Comparison of ENCODE assay signal across 8 mouse cellular contexts in genomic region chr13:54303071-54303924, GRCm38 (mm10).
DNase-seq lines count a peak whose midpoint lies in the region; ATAC-seq and TF ChIP-seq lines count a peak whose summit lies in the region.

No protein-coding gene starts in this region.

- peak; percentile 73 to 82 for DNase-seq in heart, postnatal 14 days
- peak; percentile 66 for DNase-seq in large intestine, adult 2 months (ENCODE audit: low read depth, low spot score)
- peak; percentile 56 for DNase-seq in liver, postnatal 0 days
- peak; percentile 79 for DNase-seq in ovary, adult 18-20 months (ENCODE audit: low spot score)
- DNase-seq in thymus, postnatal 4 days: peak; percentile 48

- TF ChIP-seq EP300 in ES-Bruce4 (IDR thresholded peaks at IDR 0.05; ENCODE audit: insufficient read depth, low read depth, low read length): no peak
- no peak for TF ChIP-seq EP300 in liver, postnatal 0 days (IDR thresholded peaks at IDR 0.05; ENCODE audit: low read depth)

- intact Hi-C loops in heart, postnatal 14 days (cut with DNase I): no loop called here

- H3K9me3 ChIP-seq in ES-Bruce4 (replicated peaks; ENCODE audit: control insufficient read depth, insufficient read depth, low read length, poor library complexity, severe bottlenecking): no peaks in the 10 kb centered on the region
- H3K9me3 ChIP-seq in forebrain, embryonic 15.5 days: no peaks in the 10 kb centered on the region
- no peaks in the 10 kb centered on the region for H3K9me3 ChIP-seq in liver, postnatal 0 days (ENCODE audit: low read length)

- TF ChIP-seq POLR2A in ES-Bruce4 (IDR thresholded peaks at IDR 0.05; ENCODE audit: insufficient read depth, low read length): no peak

- 0 out of 2 replicates have a peak, but pooled peaks cover 2% of the 10 kb centered on the region for H3K27me3 ChIP-seq in ES-Bruce4 (ENCODE audit: control insufficient read depth, insufficient read depth, low read length, poor library complexity, severe bottlenecking)
- H3K27me3 ChIP-seq in forebrain, embryonic 15.5 days: no peaks in the 10 kb centered on the region
- peaks cover 32% of the 10 kb centered on the region for H3K27me3 ChIP-seq in liver, postnatal 0 days (ENCODE audit: insufficient read depth, low read length)

- peak; percentile 45 for ATAC-seq in cerebellum, adult (ENCODE audit: insufficient number of reproducible peaks, low FRiP score, low TSS enrichment)
- ATAC-seq in forebrain, embryonic 15.5 days (replicated peaks): peak; percentile 79
- peak; percentile 73 for ATAC-seq in liver, postnatal 0 days

- H3K4me1 ChIP-seq in ES-Bruce4 (ENCODE audit: control insufficient read depth, insufficient read depth, low read length): no peaks in the 10 kb centered on the region
- H3K4me1 ChIP-seq in forebrain, embryonic 15.5 days: peaks cover 39% of the 10 kb centered on the region
- H3K4me1 ChIP-seq in liver, postnatal 0 days (ENCODE audit: insufficient read depth): peaks cover 3% of the 10 kb centered on the region; the same call in 1 of the 2 replicates

- no peak for TF ChIP-seq CTCF in ES-Bruce4 (IDR thresholded peaks at IDR 0.05; ENCODE audit: low read depth, low read length)
- TF ChIP-seq CTCF in liver, postnatal 0 days (IDR thresholded peaks at IDR 0.05; ENCODE audit: low read depth): 0 out of 2 replicates have a peak, but pooled peaks have one; percentile 18

- H3K4me3 ChIP-seq in ES-Bruce4 (ENCODE audit: low read depth, low read length): peak overlapping the region; percentile 64
- peak overlapping the region; percentile 70 for H3K4me3 ChIP-seq in forebrain, embryonic 15.5 days
- H3K4me3 ChIP-seq in liver, postnatal 0 days (ENCODE audit: low read depth, low read length): peak overlapping the region; percentile 59

- no peaks in the 10 kb centered on the region for H3K36me3 ChIP-seq in ES-Bruce4 (ENCODE audit: control insufficient read depth, insufficient read depth, low read length, poor library complexity, severe bottlenecking)
- H3K36me3 ChIP-seq in forebrain, embryonic 15.5 days: no peaks in the 10 kb centered on the region
- no peaks in the 10 kb centered on the region for H3K36me3 ChIP-seq in liver, postnatal 0 days (replicated peaks; ENCODE audit: insufficient read depth, low read length)

- peak overlapping the region; percentile 45 for H3K27ac ChIP-seq in ES-Bruce4 (ENCODE audit: insufficient read depth, low read length)
- H3K27ac ChIP-seq in forebrain, embryonic 15.5 days (replicated peaks): peak overlapping the region; percentile 99
- H3K27ac ChIP-seq in liver, postnatal 0 days (ENCODE audit: low read depth): peak overlapping the region; percentile 86

- under 1% methylated on average over 54 of the region's 54 CpGs for WGBS in forebrain, embryonic 15.5 days
- WGBS in large intestine, adult 2 months: under 1% methylated on average over 54 of the region's 54 CpGs
- WGBS in liver, postnatal 0 days (ENCODE audit: insufficient replicate concordance): 1% methylated on average over 54 of the region's 54 CpGs

- peak overlapping the region; percentile 88 for H3K9ac ChIP-seq in ES-Bruce4 (ENCODE audit: low read depth, poor library complexity, severe bottlenecking)
- H3K9ac ChIP-seq in forebrain, embryonic 15.5 days (replicated peaks): peak overlapping the region; percentile 90
- peak overlapping the region; percentile 81 for H3K9ac ChIP-seq in liver, postnatal 0 days (replicated peaks)

- peak overlapping the region; percentile 90 for H3K4me2 ChIP-seq in forebrain, embryonic 15.5 days (replicated peaks)
- H3K4me2 ChIP-seq in liver, postnatal 0 days (ENCODE audit: low read depth, low read length): peak overlapping the region; percentile 89

Comparison
In these comparisons a context has a peak if more than half of its experiments do, and no peak if none do; other contexts are left out.
1. Peak in every context shown above with its lines: DNase-seq, ATAC-seq, H3K4me3 ChIP-seq and H3K27ac ChIP-seq.
2. H3K27ac ChIP-seq: peak in every context shown above with its lines; median percentile 99 in forebrain, embryonic 15.5 days; 86 in liver, postnatal 0 days; 45 in ES-Bruce4.